Mouse (Mus musculus) c-Kit-positive CD71-negative TER-119-negative erythroid progenitor cells, embryonic 14.5 days (primary cell): ENCODE measurements around the gene Vmn1r71.
"Not testable (repeated sequence)": the region's sequence is repeated elsewhere in the genome, so short reads cannot be mapped to it uniquely, and the experiment has no call there.

ENCODE experiments used
- DNase-seq: peaks from one replicate; pipeline ENCODE4 v3.0.0-alpha.2; 2013; ENCODE audit warnings: low read depth

Gene Vmn1r71

GRCm38 (mm10) chr7:10754264-10754663 lies at the start of gene Vmn1r71:
Vmn1r71 (minus strand) TSS chr7:10754364.
- no peak for DNase-seq

- not testable (repeated sequence) for DNase-seq
These were observed 3.4 kb upstream of the Vmn1r71 start for GRCm38 (mm10) chr7:10757551-10757950.
